Mouse (Mus musculus) liver, postnatal 0 days (tissue): Measurements from ENCODE around the gene Ptprcap. TPM values are rescaled to one million over a fixed set of nuclear protein-coding genes. Genes with fewer than 3 reads are reported as not detected.
A peak's percentile ranks its signal among the peaks of the same experiment; 100 is the strongest.

Experiments used
- ATAC-seq: fragments of 200-750 bp; cut with Nextera tagmentation; 2 replicates; pipeline ENCODE4 v1.8.0; 2017; ENCODE audit warnings: mild to moderate bottlenecking, moderate library complexity
- DNase-seq: peaks from one replicate; pipeline ENCODE4 v3.0.0-alpha.2; 2016
- H3K27ac ChIP-seq: fragments of 300-500 bp; sonication (generic); 2 replicates; pipeline ENCODE4 v1.5.1; 2014; ENCODE audit warnings: antibody characterized with exemption, moderate library complexity, mild to moderate bottlenecking, low read depth
- H3K27me3 ChIP-seq: fragments of 300-500 bp; sonication (generic); 2 replicates; pipeline ENCODE4 v1.6.1; 2014; ENCODE audit warnings: low read length, control low read depth, mixed read lengths; ENCODE audit not compliant: insufficient read depth
- H3K36me3 ChIP-seq: fragments of 300-500 bp; sonication (generic); replicated peaks from 2 replicates; pipeline ENCODE4 v1.6.1; 2014; ENCODE audit warnings: mild to moderate bottlenecking, control low read depth, low read length, moderate library complexity, mixed read lengths; ENCODE audit not compliant: insufficient read depth
- H3K4me1 ChIP-seq: fragments of 300-500 bp; sonication (generic); 2 replicates; pipeline ENCODE4 v1.6.1; 2014; ENCODE audit warnings: antibody characterized with exemption, mild to moderate bottlenecking, control low read depth; ENCODE audit not compliant: insufficient read depth
- H3K4me2 ChIP-seq: fragments of 300-500 bp; sonication (generic); 2 replicates; pipeline ENCODE4 v1.6.1; 2014; ENCODE audit warnings: low read depth, mild to moderate bottlenecking, low read length, moderate library complexity, mixed read lengths
- H3K4me3 ChIP-seq: fragments of 300-500 bp; sonication (generic); 2 replicates; pipeline ENCODE4 v1.5.1; 2014; ENCODE audit warnings: low read depth, low read length
- H3K9ac ChIP-seq: fragments of 300-500 bp; sonication (generic); replicated peaks from 2 replicates; pipeline ENCODE4 v1.6.1; 2014; ENCODE audit warnings: mild to moderate bottlenecking, moderate library complexity
- H3K9me3 ChIP-seq: fragments of 300-500 bp; sonication (generic); 2 replicates; pipeline ENCODE4 v1.6.1; 2016; ENCODE audit warnings: mild to moderate bottlenecking, control low read depth, low read length, mixed read lengths
- CTCF ChIP-seq: sonication (generic); IDR thresholded peaks from 2 replicates; pipeline ENCODE4 v1.5.1; 2016; ENCODE audit warnings: antibody characterized with exemption, low read depth
- EP300 ChIP-seq: IDR thresholded peaks from 2 replicates; pipeline ENCODE4 v1.6.1; 2016; ENCODE audit warnings: antibody characterized with exemption, low read depth, mild to moderate bottlenecking
- WGBS: fragments of 180-500 bp; shearing (Covaris S2); extraction: QIAGEN DNeasy Blood & Tissue Kit; methylation state at CpG from one replicate; pipeline ENCODE4 v1.1.7; 2014; ENCODE audit not compliant: insufficient replicate concordance; 5-methylcytosine and 5-hydroxymethylcytosine counted together
- polyA plus RNA-seq: library from polyadenylated mRNA; unstranded; fragments of >200 nt; fragmentation: Nextera tagmentation; extraction: Ambion mirVana; gene quantifications from 2 replicates; pipeline ENCODE4 v1.2.1, GENCODE M21; 2015

Gene Ptprcap
- polyA plus RNA-seq, 1 experiment from 2014 or later: 35.7 TPM

DNA sequence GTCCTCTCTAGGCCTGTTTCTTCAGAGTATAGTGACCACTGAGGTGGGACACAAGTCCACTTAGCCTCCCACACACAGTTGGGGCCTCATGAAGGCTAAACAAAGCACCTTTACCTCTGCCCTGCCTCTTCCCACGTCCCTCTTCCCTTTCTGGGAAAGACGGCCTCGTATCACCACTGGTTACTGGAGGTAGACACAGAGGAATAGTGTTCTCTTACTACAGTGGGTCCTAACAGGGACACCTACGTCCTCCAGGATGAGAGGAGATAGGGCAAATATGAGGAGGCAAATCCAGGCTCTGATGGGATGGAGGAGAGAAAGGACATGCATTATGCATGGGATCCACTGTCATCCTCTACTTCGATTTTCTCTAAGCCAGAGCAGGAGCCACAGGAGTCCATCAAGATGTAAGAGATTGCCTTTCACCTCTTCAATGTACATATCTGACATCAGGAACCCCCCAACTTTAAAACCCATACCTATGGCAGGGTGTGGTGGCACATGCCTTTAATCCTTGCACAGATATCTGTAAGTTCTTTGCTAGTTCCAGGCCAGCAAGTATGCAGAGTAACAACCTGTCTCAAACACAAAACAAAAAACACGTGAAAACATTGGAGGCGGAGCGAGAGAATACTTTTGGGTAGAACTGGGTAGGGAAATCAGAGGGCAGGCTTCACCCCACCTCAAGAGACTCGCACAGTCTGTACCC, 5.5 kb upstream of the Ptprcap start:
- DNase-seq (no peak), ATAC-seq (no peak)
- H3K9me3 ChIP-seq: no peaks in the 10 kb centered on the region
- peak overlapping the region; percentile 94 for H3K9ac ChIP-seq
- peaks cover 45% of the 10 kb centered on the region for H3K4me1 ChIP-seq
- peak overlapping the region; percentile 89 for H3K4me2 ChIP-seq
- peak overlapping the region; percentile 86 for H3K4me3 ChIP-seq
- 44% methylated on average over 9 of the region's 9 CpGs for WGBS
- no peaks in the 10 kb centered on the region for H3K27me3 ChIP-seq
- H3K36me3 ChIP-seq: peaks cover 23% of the 10 kb centered on the region
- peak overlapping the region; percentile 14; the same call in 1 of the 2 replicates for H3K27ac ChIP-seq
- TF ChIP-seq CTCF (no peak), EP300 (no peak)

DNA sequence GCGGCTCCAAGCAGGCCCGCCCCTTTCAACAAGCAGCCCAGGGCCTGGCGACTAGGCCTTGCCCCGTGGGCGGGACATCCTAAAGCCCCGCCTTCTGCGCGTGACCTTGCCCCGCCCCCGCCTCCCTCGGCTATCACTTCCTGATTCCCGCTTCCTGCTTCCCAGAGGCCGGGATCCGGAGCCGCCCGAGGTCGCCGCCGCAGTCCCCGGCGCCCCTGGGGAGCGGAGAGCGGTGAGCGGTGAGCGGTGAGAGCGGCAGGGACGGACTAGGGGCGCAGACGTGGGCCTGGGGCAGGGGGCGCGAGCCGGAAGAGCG, 5.0 kb upstream of the Ptprcap start, which contains the start of gene Coro1b:
Gene Coro1b, plus strand, starts transcription at position 129 of the 316 bp plus-strand sequence.
- no peak for TF ChIP-seq CTCF
- TF ChIP-seq EP300: no peak
- Histone ChIP-seq H3K9ac (peak within 1 kb of the TSS; percentile 94), H3K36me3 (peaks cover 27% of the 10 kb centered on the region), H3K27ac (peak within 1 kb of the TSS; percentile 84), H3K9me3 (no peaks in the 10 kb centered on the region), H3K4me1 (peaks cover 45% of the 10 kb centered on the region), H3K4me2 (peak within 1 kb of the TSS; percentile 89), H3K27me3 (no peaks in the 10 kb centered on the region), H3K4me3 (peak within 1 kb of the TSS; percentile 86)
- WGBS: under 1% methylated on average over 31 of the region's 33 CpGs
- ATAC-seq (peak; percentile 91), DNase-seq (peak; percentile 97)

DNA sequence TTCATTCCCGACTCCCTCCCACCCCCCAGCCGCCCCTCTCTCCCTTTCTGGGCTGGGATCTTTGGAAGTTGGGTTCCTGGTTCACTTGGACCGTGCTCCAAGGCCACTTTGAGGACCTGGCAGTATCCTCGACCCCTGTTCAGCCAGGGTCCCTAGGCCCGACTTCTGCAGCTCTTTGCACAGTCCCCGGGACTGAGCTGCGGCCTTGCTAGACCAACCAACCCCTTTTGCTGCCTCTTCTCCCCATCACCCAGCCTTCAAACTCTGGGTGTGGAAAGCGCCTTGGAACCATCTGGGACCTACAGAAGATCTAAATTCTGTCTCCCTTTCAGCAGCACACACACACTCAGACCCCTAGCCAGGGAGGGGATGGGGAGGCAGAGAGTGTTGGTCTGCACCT, 4.6 kb upstream of the Ptprcap start:
- no peak for TF ChIP-seq EP300
- no peak for TF ChIP-seq CTCF
- WGBS: 2% methylated on average over 8 of the region's 8 CpGs

DNA sequence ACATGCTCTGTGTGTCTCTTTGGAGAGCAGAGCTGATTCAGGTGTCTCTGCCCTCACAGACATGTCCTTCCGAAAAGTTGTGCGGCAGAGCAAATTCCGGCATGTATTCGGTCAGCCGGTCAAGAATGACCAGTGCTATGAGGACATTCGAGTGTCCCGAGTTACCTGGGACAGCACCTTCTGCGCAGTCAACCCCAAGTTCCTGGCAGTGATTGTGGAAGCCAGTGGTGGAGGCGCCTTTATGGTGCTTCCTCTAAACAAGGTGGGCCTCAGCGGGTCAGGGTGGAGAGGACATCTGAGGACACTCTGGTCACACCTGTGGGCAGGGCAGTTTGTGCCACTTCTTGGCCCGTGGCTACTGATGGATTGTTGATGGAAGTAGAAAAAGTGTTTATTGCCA, 4.1 kb upstream of the Ptprcap start:
- WGBS: 69% methylated on average over 11 of the region's 11 CpGs

More for the DNA sequence above, 4.6 kb upstream of the Ptprcap start:
- Histone ChIP-seq H3K9me3 (no peaks in the 10 kb centered on the region), H3K9ac (peak overlapping the region; percentile 94), H3K4me3 (peak overlapping the region; percentile 86), H3K27me3 (no peaks in the 10 kb centered on the region), H3K4me2 (peak overlapping the region; percentile 89), H3K27ac (peak overlapping the region; percentile 84), H3K4me1 (peaks cover 45% of the 10 kb centered on the region), H3K36me3 (peaks cover 30% of the 10 kb centered on the region)
- DNase-seq (no peak), ATAC-seq (peak; percentile 33)

DNA sequence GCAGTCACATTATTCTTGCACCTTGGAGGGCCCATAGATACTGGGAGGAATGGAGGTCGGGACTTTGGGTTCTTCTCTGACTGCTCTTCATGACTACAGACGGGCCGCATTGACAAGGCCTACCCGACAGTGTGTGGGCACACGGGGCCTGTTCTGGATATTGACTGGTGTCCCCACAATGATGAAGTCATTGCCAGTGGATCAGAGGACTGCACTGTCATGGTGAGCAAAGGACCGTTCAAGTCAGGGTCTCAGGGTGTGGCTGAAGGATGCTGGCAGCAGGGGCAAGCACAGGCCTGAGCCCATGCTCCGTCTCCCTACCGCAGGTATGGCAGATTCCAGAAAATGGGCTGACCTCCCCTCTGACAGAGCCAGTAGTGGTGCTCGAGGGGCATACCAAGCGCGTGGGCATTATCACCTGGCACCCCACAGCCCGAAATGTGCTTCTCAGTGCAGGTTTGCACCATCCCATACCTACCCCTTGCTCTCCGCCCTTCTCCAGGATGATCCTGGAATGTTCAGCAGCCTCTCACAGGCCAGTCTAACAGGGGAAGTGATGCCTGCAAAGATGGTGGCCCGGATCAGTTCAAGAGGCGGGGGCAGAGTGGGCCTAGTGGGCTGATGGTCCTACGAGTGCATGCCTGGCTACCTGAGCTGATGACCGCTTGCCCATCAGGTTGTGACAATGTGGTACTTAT, 3.5 kb upstream of the Ptprcap start:
- Histone ChIP-seq H3K4me2 (peak overlapping the region; percentile 89), H3K4me3 (peak overlapping the region; percentile 86; the same call in 1 of the 2 replicates), H3K4me1 (peaks cover 48% of the 10 kb centered on the region), H3K36me3 (peaks cover 30% of the 10 kb centered on the region), H3K27ac (no peak overlapping the region), H3K27me3 (no peaks in the 10 kb centered on the region), H3K9ac (peak overlapping the region; percentile 94; the same call in 1 of the 2 replicates), H3K9me3 (no peaks in the 10 kb centered on the region)
- no peak for TF ChIP-seq CTCF
- no peak for TF ChIP-seq EP300
- 89% methylated on average over 17 of the region's 17 CpGs for WGBS
- no peak for DNase-seq
- ATAC-seq: no peak

More for the DNA sequence above, 4.1 kb upstream of the Ptprcap start:
- Histone ChIP-seq H3K36me3 (peaks cover 30% of the 10 kb centered on the region), H3K9me3 (no peaks in the 10 kb centered on the region), H3K27ac (peak overlapping the region; percentile 84; the same call in 1 of the 2 replicates), H3K27me3 (no peaks in the 10 kb centered on the region), H3K4me1 (peaks cover 43% of the 10 kb centered on the region), H3K4me3 (peak overlapping the region; percentile 86), H3K9ac (peak overlapping the region; percentile 94), H3K4me2 (peak overlapping the region; percentile 89)
- DNase-seq (no peak), ATAC-seq (no peak)
- TF ChIP-seq CTCF (no peak), EP300 (no peak)

DNA sequence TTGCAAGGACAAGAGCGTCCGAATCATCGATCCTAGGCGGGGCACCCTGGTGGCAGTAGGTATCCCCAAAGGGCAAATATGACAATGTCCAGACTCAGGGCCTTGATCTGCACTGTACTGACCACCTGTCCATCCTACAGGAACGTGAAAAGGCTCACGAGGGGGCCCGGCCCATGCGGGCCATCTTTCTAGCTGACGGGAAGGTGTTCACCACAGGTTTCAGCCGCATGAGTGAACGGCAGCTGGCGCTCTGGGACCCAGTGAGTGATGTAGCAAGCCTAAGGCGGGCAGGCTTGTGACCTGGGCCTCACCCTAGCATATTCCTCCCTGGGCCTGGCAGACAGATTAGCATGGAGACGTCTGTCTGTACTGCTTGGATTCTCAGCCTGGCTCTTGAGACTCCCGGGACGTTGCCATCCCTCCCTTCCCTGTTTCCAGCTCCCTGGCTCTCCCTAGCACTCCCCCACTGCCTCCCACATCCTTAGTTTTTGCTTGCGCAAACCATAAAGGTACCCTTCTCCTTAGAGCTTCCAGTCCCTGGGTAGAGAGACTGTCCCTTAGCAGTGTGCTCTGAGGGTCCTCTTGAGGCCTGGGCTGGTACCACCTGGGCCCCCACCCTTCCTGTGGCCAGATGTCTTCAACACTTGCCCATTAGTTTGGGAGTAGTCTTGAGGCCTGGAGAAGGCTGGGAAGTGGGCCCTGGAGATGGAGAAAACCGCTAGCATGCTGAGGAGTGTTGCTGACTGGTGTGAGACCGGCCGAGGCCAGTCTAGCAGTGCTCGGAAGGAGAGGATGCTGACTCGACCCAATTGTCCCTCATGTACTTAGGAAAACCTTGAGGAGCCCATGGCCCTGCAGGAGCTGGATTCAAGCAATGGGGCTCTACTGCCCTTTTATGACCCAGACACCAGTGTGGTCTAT, 2.6 kb upstream of the Ptprcap start:
- Histone ChIP-seq H3K4me2 (no peak overlapping the region), H3K27ac (no peak overlapping the region), H3K9ac (no peak overlapping the region), H3K27me3 (no peaks in the 10 kb centered on the region), H3K36me3 (peaks cover 30% of the 10 kb centered on the region), H3K4me3 (no peak overlapping the region), H3K4me1 (peaks cover 45% of the 10 kb centered on the region), H3K9me3 (no peaks in the 10 kb centered on the region)
- DNase-seq (no peak), ATAC-seq (no peak)
- TF ChIP-seq EP300 (no peak), CTCF (no peak)
- 88% methylated on average over 22 of the region's 22 CpGs for WGBS
